Mouse (Mus musculus): ENCODE results near the gene Uhrf1.

DNA sequence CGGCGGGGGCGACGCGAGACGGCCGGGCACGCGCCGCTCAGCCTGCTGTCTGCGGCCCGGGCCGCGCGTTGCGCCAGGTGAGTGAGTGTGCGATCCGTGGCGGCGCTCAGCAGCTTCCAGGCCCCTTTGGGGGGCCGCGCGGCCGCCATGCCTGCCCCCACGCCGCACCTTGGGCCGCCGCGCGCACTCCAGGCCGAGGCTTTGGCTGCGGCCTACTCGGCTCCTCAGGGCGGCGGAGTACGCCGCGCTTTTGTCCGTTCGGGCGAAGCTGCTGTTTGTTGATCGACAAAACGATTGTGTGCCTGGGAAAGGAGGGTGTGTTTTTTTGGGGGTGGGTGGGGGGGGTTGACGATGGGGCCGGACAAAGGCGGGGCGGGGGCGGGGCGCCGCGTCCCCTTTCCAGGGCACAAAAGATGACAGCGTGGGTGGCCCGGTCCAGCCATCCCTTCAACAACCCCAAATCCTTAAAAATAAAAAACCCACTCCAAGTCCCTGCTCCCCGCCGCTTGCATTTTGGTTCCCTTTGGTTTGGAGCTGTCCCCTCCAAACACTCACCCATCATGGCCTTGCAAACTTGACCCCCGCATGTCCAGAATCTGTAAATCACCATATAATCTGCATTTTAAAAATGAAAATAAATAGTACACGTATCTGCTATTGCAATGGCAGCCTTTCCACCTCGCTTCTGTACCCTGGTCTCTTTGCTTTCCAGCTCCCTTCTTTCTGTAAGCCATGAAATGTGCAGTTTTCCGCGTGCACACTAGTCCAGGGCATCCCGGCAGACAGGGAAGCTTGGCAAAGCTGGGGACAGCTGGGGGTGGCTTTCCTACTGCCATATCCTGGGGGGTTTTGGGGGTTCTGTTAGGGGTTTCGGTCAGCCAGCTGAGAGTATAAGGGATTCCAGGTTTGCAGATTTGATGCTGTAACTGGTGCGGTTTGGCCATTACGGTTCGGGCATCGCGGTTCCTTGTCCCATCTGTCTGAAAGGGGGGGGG lies 23.3 kb downstream of the Uhrf1 start:
- TF ChIP-seq TAL1 (conservative IDR thresholded peaks at IDR 0.05; ENCODE audit: low read depth, low read length), result no peak
- no peak for TF ChIP-seq POLR2AphosphoS5 (IDR thresholded peaks at IDR 0.05; ENCODE audit: insufficient replicate concordance, low read depth, low read length)
- TF ChIP-seq CTCF (IDR thresholded peaks at IDR 0.05; ENCODE audit: low read depth, low read length), result no peak
- no peak for TF ChIP-seq GATA1 (IDR thresholded peaks at IDR 0.05; ENCODE audit: borderline replicate concordance, low read length)
